Mouse (Mus musculus): ENCODE data around the gene Spint1. TPM values are rescaled to one million over a fixed set of nuclear protein-coding genes. Genes with fewer than 3 reads are reported as not detected.

Spint1 gene
- polyA plus RNA-seq, 1 experiment from 2014 or later, result 3.7 TPM

DNA sequence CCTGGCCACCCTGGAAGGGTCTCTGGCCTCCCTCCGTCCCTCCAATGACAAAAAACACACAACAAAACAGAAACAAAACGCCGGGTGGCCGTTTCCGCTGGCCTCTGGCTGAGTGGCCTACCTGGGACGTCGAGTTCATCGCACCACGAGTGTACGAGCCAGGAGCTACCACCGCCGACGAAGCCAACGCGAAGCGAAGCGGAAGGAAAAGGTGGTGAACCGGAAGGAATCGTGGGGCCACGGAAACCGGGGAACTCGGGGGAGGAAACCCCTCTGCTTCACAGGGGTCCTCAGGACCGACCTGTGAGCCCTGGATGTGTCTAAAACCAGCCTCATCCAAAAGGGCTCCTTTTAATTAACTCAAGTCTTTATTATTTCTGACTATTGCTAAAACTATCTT lies 40.6 kb downstream of the Spint1 start:
- no peak overlapping the region for H3K9ac ChIP-seq (ENCODE audit: low read length)
- no peak for ATAC-seq (replicated peaks; ENCODE audit: extremely low read depth, insufficient read depth, low FRiP score)
- H3K27me3 ChIP-seq (ENCODE audit: control insufficient read depth, insufficient read depth, low read length), result no peaks in the 10 kb centered on the region
- no peak overlapping the region for H3K4me3 ChIP-seq (ENCODE audit: low read length)
- H3K4me1 ChIP-seq (ENCODE audit: control insufficient read depth, insufficient read depth, low read length), result no peaks in the 10 kb centered on the region
- no peaks in the 10 kb centered on the region for H3K9me3 ChIP-seq (replicated peaks; ENCODE audit: control insufficient read depth, low read length)
- H3K36me3 ChIP-seq (ENCODE audit: control insufficient read depth, insufficient read depth), result no peaks in the 10 kb centered on the region
- H3K4me2 ChIP-seq (ENCODE audit: low read depth, low read length), result no peak overlapping the region
- 90% methylated on average over 23 of the region's 23 CpGs for WGBS
- no peak overlapping the region for H3K27ac ChIP-seq (ENCODE audit: low read length)

- Histone ChIP-seq H3K4me3 (ENCODE audit: low read length) (no peak overlapping the region), H3K36me3 (ENCODE audit: control insufficient read depth, insufficient read depth) (no peaks in the 10 kb centered on the region), H3K4me2 (ENCODE audit: low read depth, low read length) (no peak overlapping the region), H3K4me1 (ENCODE audit: control insufficient read depth, insufficient read depth, low read length) (no peaks in the 10 kb centered on the region), H3K27me3 (ENCODE audit: control insufficient read depth, insufficient read depth, low read length) (no peaks in the 10 kb centered on the region), H3K27ac (ENCODE audit: low read length) (no peak overlapping the region), H3K9me3 (replicated peaks; ENCODE audit: control insufficient read depth, low read length) (no peaks in the 10 kb centered on the region), H3K9ac (ENCODE audit: low read length) (no peak overlapping the region)
- WGBS, result 63% methylated on average over 7 of the region's 7 CpGs
- no peak for ATAC-seq (replicated peaks; ENCODE audit: extremely low read depth, insufficient read depth, low FRiP score)
Measured at GRCm38 (mm10) chr2:119281899-119282565, 44.9 kb downstream of the Spint1 start.

- no peak for ATAC-seq (replicated peaks; ENCODE audit: extremely low read depth, insufficient read depth, low FRiP score)
- H3K4me3 ChIP-seq (ENCODE audit: low read length), result no peak overlapping the region
- H3K9me3 ChIP-seq (replicated peaks; ENCODE audit: control insufficient read depth, low read length), result no peaks in the 10 kb centered on the region
- no peak overlapping the region for H3K27ac ChIP-seq (ENCODE audit: low read length)
- H3K4me1 ChIP-seq (ENCODE audit: control insufficient read depth, insufficient read depth, low read length), result peaks cover 12% of the 10 kb centered on the region
- H3K9ac ChIP-seq (ENCODE audit: low read length), result no peak overlapping the region
- H3K36me3 ChIP-seq (ENCODE audit: control insufficient read depth, insufficient read depth), result peaks cover 15% of the 10 kb centered on the region
- H3K27me3 ChIP-seq (ENCODE audit: control insufficient read depth, insufficient read depth, low read length), result no peaks in the 10 kb centered on the region
- WGBS, result 84% methylated on average over 5 of the region's 5 CpGs
- no peak overlapping the region for H3K4me2 ChIP-seq (ENCODE audit: low read depth, low read length)
Measured at GRCm38 (mm10) chr2:119287372-119287771, 50.2 kb downstream of the Spint1 start.

DNA sequence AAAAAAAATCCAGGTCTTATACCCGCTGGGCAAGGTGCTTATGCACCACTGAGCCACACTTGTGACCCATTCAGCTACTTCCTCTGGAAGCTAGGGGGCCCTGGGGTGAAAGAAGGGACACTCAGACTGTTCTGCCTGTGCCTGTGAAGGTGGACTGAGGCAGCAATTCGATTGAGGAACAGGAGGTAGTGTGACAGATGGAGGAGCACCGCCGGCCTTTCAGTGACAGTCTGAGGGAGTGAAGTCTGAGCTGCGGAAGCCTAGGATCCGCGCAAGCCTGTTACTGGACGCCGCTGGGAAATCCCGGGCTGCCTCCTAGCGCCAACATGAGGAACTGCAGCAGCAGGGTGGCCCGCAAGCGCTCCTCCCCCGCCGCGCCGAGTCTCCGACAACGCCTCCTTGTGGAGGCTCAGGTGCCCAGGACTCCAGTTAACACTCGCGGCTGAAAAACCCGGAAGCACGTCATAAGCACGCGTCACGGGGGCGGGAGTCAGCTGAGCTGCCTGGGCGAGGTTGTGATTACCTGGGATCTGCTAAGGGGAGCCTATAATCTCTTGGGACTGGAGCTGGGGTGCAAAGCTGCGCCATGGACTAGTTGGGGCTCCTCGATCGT lies 51.2 kb downstream of the Spint1 start, which contains the start of gene Vps18:
TSS of gene Vps18 (plus strand) at position 471 of the 613 bp plus-strand sequence.
- Histone ChIP-seq H3K4me2 (ENCODE audit: low read depth, low read length) (peak within 1 kb of the TSS; percentile 96), H3K9ac (ENCODE audit: low read length) (peak within 1 kb of the TSS; percentile 93), H3K36me3 (ENCODE audit: control insufficient read depth, insufficient read depth) (peaks cover 24% of the 10 kb centered on the region), H3K4me3 (ENCODE audit: low read length) (peak within 1 kb of the TSS; percentile 88), H3K27ac (ENCODE audit: low read length) (peak within 1 kb of the TSS; percentile 17; the same call in 1 of the 2 replicates), H3K27me3 (ENCODE audit: control insufficient read depth, insufficient read depth, low read length) (no peaks in the 10 kb centered on the region), H3K4me1 (ENCODE audit: control insufficient read depth, insufficient read depth, low read length) (peaks cover 12% of the 10 kb centered on the region), H3K9me3 (replicated peaks; ENCODE audit: control insufficient read depth, low read length) (no peaks in the 10 kb centered on the region)
- ATAC-seq (replicated peaks; ENCODE audit: extremely low read depth, insufficient read depth, low FRiP score), result peak; percentile 96
- 1% methylated on average over 31 of the region's 31 CpGs for WGBS

- H3K9me3 ChIP-seq (replicated peaks; ENCODE audit: control insufficient read depth, low read length), result no peaks in the 10 kb centered on the region
- ATAC-seq (replicated peaks; ENCODE audit: extremely low read depth, insufficient read depth, low FRiP score), result no peak; the same call in 1 of the 2 replicates
- peak overlapping the region; percentile 96 for H3K4me2 ChIP-seq (ENCODE audit: low read depth, low read length)
- peak overlapping the region; percentile 88 for H3K4me3 ChIP-seq (ENCODE audit: low read length)
- H3K27ac ChIP-seq (ENCODE audit: low read length), result peak overlapping the region; percentile 17; the same call in 1 of the 2 replicates
- 2% methylated on average over 11 of the region's 11 CpGs for WGBS
- H3K27me3 ChIP-seq (ENCODE audit: control insufficient read depth, insufficient read depth, low read length), result no peaks in the 10 kb centered on the region
- peaks cover 30% of the 10 kb centered on the region for H3K36me3 ChIP-seq (ENCODE audit: control insufficient read depth, insufficient read depth)
- H3K4me1 ChIP-seq (ENCODE audit: control insufficient read depth, insufficient read depth, low read length), result peaks cover 12% of the 10 kb centered on the region
- peak overlapping the region; percentile 93 for H3K9ac ChIP-seq (ENCODE audit: low read length)
Measured at GRCm38 (mm10) chr2:119289014-119289416, 51.9 kb downstream of the Spint1 start.

GRCm38 (mm10) chr2:119292281-119292680 lies 55.1 kb downstream of the Spint1 start:
- H3K9me3 ChIP-seq (replicated peaks; ENCODE audit: control insufficient read depth, low read length), result no peaks in the 10 kb centered on the region
- H3K27ac ChIP-seq (ENCODE audit: low read length), result no peak overlapping the region
- H3K4me1 ChIP-seq (ENCODE audit: control insufficient read depth, insufficient read depth, low read length), result peaks cover 12% of the 10 kb centered on the region
- peaks cover 45% of the 10 kb centered on the region for H3K36me3 ChIP-seq (ENCODE audit: control insufficient read depth, insufficient read depth)
- H3K4me3 ChIP-seq (ENCODE audit: low read length), result no peak overlapping the region
- no peaks in the 10 kb centered on the region for H3K27me3 ChIP-seq (ENCODE audit: control insufficient read depth, insufficient read depth, low read length)
- no peak for ATAC-seq (replicated peaks; ENCODE audit: extremely low read depth, insufficient read depth, low FRiP score)
- 94% methylated on average over 5 of the region's 5 CpGs for WGBS
- no peak overlapping the region for H3K4me2 ChIP-seq (ENCODE audit: low read depth, low read length)
- no peak overlapping the region for H3K9ac ChIP-seq (ENCODE audit: low read length)

- H3K36me3 ChIP-seq (ENCODE audit: control insufficient read depth, insufficient read depth), result peaks cover 49% of the 10 kb centered on the region
- H3K9ac ChIP-seq (ENCODE audit: low read length), result no peak overlapping the region
- no peak overlapping the region for H3K4me3 ChIP-seq (ENCODE audit: low read length)
- H3K27ac ChIP-seq (ENCODE audit: low read length), result no peak overlapping the region
- H3K4me1 ChIP-seq (ENCODE audit: control insufficient read depth, insufficient read depth, low read length), result peaks cover 11% of the 10 kb centered on the region
- H3K9me3 ChIP-seq (replicated peaks; ENCODE audit: control insufficient read depth, low read length), result no peaks in the 10 kb centered on the region
- H3K4me2 ChIP-seq (ENCODE audit: low read depth, low read length), result no peak overlapping the region
- no peak for ATAC-seq (replicated peaks; ENCODE audit: extremely low read depth, insufficient read depth, low FRiP score)
- WGBS, result 90% methylated on average over 17 of the region's 17 CpGs
- no peaks in the 10 kb centered on the region for H3K27me3 ChIP-seq (ENCODE audit: control insufficient read depth, insufficient read depth, low read length)
Measured at GRCm38 (mm10) chr2:119292852-119293251, 55.7 kb downstream of the Spint1 start.

- H3K27me3 ChIP-seq (ENCODE audit: control insufficient read depth, insufficient read depth, low read length), result no peaks in the 10 kb centered on the region
- peaks cover 49% of the 10 kb centered on the region for H3K36me3 ChIP-seq (ENCODE audit: control insufficient read depth, insufficient read depth)
- no peak overlapping the region for H3K27ac ChIP-seq (ENCODE audit: low read length)
- no peak overlapping the region for H3K4me2 ChIP-seq (ENCODE audit: low read depth, low read length)
- H3K4me1 ChIP-seq (ENCODE audit: control insufficient read depth, insufficient read depth, low read length), result peaks cover 9% of the 10 kb centered on the region
- H3K9ac ChIP-seq (ENCODE audit: low read length), result no peak overlapping the region
- WGBS, result 92% methylated on average over 17 of the region's 17 CpGs
- H3K4me3 ChIP-seq (ENCODE audit: low read length), result no peak overlapping the region
- no peak for ATAC-seq (replicated peaks; ENCODE audit: extremely low read depth, insufficient read depth, low FRiP score)
- H3K9me3 ChIP-seq (replicated peaks; ENCODE audit: control insufficient read depth, low read length), result no peaks in the 10 kb centered on the region
Measured at GRCm38 (mm10) chr2:119293311-119293710, 56.1 kb downstream of the Spint1 start.

DNA sequence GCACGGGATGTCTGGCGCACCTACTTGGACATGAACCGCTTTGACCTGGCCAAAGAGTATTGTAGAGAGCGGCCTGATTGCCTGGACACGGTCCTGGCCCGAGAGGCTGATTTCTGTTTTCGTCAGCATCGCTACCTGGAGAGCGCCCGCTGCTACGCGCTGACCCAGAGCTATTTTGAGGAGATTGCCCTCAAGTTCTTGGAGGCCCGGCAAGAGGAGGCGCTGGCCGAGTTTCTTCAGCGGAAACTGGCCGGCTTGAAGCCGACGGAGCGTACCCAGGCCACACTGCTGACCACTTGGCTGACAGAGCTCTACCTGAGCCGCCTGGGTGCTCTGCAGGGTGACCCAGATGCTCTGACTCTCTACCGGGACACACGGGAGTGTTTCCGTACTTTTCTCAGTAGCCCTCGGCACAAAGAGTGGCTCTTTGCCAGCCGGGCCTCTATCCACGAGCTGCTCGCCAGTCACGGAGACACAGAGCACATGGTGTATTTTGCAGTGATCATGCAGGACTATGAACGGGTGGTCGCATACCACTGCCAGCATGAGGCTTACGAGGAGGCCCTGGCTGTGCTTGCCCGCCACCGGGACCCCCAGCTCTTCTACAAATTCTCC lies 56.7 kb downstream of the Spint1 start:
- ATAC-seq (replicated peaks; ENCODE audit: extremely low read depth, insufficient read depth, low FRiP score), result no peak
- H3K9ac ChIP-seq (ENCODE audit: low read length), result no peak overlapping the region
- no peaks in the 10 kb centered on the region for H3K27me3 ChIP-seq (ENCODE audit: control insufficient read depth, insufficient read depth, low read length)

More for the DNA sequence above, 56.7 kb downstream of the Spint1 start:
- Histone ChIP-seq H3K4me2 (ENCODE audit: low read depth, low read length) (no peak overlapping the region), H3K9me3 (replicated peaks; ENCODE audit: control insufficient read depth, low read length) (no peaks in the 10 kb centered on the region), H3K4me1 (ENCODE audit: control insufficient read depth, insufficient read depth, low read length) (peaks cover 9% of the 10 kb centered on the region), H3K27ac (ENCODE audit: low read length) (no peak overlapping the region), H3K4me3 (ENCODE audit: low read length) (no peak overlapping the region), H3K36me3 (ENCODE audit: control insufficient read depth, insufficient read depth) (peaks cover 49% of the 10 kb centered on the region)
- 91% methylated on average over 34 of the region's 34 CpGs for WGBS
